Mouse (Mus musculus) MN1 (cell line): ENCODE measurements at regions not wholly inside any gene's neighbourhood (a gene's known extent, or its start where the extent isn't known, plus 50 kb on each side); places are given as distances from the start of the nearest gene placed in this dataset.

Experiments used
- DNase-seq: peaks from one replicate; pipeline ENCODE4 v3.0.0-alpha.2; 2016; ENCODE audit warnings: low spot score

- peak; percentile 20 for DNase-seq
These were observed 661.0 kb upstream of the Sox9 start for GRCm38 (mm10) chr11:112121026-112121425.

GRCm38 (mm10) chr11:112121831-112122230 is 660.2 kb upstream of the Sox9 start:
- no peak for DNase-seq

- DNase-seq = no peak
These were observed 656.6 kb upstream of the Sox9 start for GRCm38 (mm10) chr11:112125249-112125933.

- no peak for DNase-seq
These were observed 651.9 kb upstream of the Sox9 start for GRCm38 (mm10) chr11:112130090-112130489.

GRCm38 (mm10) chr11:112137401-112138020 is 644.5 kb upstream of the Sox9 start:
- DNase-seq = no peak

- DNase-seq = no peak
These were observed 642.0 kb upstream of the Sox9 start for GRCm38 (mm10) chr11:112140058-112140457.

- no peak for DNase-seq
These were observed 641.5 kb upstream of the Sox9 start for GRCm38 (mm10) chr11:112140495-112140894.

GRCm38 (mm10) chr11:112140912-112141311 is 641.1 kb upstream of the Sox9 start:
- no peak for DNase-seq

- no peak for DNase-seq
These were observed 630.0 kb upstream of the Sox9 start for GRCm38 (mm10) chr11:112152051-112152450.

- DNase-seq = no peak
These were observed 628.8 kb upstream of the Sox9 start for GRCm38 (mm10) chr11:112153198-112153597.

GRCm38 (mm10) chr11:112154712-112155319 is 627.2 kb upstream of the Sox9 start:
- DNase-seq = peak; percentile 11

- DNase-seq = peak; percentile 9
These were observed 626.6 kb upstream of the Sox9 start for GRCm38 (mm10) chr11:112155339-112155955.

GRCm38 (mm10) chr11:112163681-112164265 is 618.3 kb upstream of the Sox9 start:
- DNase-seq = peak; percentile 29

GRCm38 (mm10) chr11:112173585-112173984 is 608.4 kb upstream of the Sox9 start:
- no peak for DNase-seq

- no peak for DNase-seq
These were observed 606.7 kb upstream of the Sox9 start for GRCm38 (mm10) chr11:112175302-112175701.

GRCm38 (mm10) chr11:112180666-112181065 is 601.4 kb upstream of the Sox9 start:
- no peak for DNase-seq

GRCm38 (mm10) chr11:112197620-112198268 is 584.3 kb upstream of the Sox9 start:
- no peak for DNase-seq

- DNase-seq = no peak
These were observed 577.5 kb upstream of the Sox9 start for GRCm38 (mm10) chr11:112204561-112204960.

GRCm38 (mm10) chr11:112209414-112209813 is 572.6 kb upstream of the Sox9 start:
- no peak for DNase-seq

- no peak for DNase-seq
These were observed 562.8 kb upstream of the Sox9 start for GRCm38 (mm10) chr11:112219046-112219720.

- no peak for DNase-seq
These were observed 547.4 kb upstream of the Sox9 start for GRCm38 (mm10) chr11:112234492-112235116.
